Mouse (Mus musculus): ENCODE measurements around the gene Tenm2. TPM values are rescaled to one million over a fixed set of nuclear protein-coding genes. Genes with fewer than 3 reads are reported as not detected.

The Tenm2 gene
- polyA plus RNA-seq, 1 experiment from 2014 or later: 0.28 TPM

DNA sequence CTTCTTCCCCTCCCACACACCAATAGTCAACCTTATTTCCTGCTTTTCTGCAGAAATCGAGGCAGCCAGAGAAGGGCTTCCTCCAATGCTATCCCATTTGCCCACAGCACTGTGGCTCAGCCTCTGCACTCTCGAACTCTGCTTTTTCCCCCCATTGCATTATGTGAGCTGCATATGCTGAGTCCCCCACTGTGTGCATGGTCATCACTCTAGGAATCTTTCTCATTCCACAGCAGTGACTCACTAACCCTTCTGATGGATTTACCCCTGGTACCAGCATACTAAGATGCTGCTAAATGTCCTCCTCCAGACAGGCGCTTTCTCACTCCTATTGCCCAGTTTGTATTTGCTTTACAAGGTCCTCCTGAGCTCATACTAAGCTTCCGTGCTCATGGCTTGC lies 1222.6 kb downstream of the Tenm2 start:
- no peaks in the 10 kb centered on the region for H3K4me1 ChIP-seq (ENCODE audit: insufficient read depth)
- no peaks in the 10 kb centered on the region for H3K9me3 ChIP-seq (ENCODE audit: low read depth, low read length)
- H3K4me2 ChIP-seq: no peak overlapping the region
- H3K36me3 ChIP-seq (ENCODE audit: insufficient read depth): no peaks in the 10 kb centered on the region
- H3K27me3 ChIP-seq (ENCODE audit: insufficient read depth, low read length): no peaks in the 10 kb centered on the region
- no peak for ATAC-seq (ENCODE audit: insufficient read depth)
- no peak overlapping the region for H3K4me3 ChIP-seq (ENCODE audit: low read depth, low read length)
- no peak overlapping the region for H3K9ac ChIP-seq
- H3K27ac ChIP-seq (ENCODE audit: low read depth): no peak overlapping the region
- 65% methylated on average over 4 of the region's 4 CpGs for WGBS
- TF ChIP-seq CTCF (IDR thresholded peaks at IDR 0.05; ENCODE audit: low read depth): no peak
- DNase-seq: no peak

DNA sequence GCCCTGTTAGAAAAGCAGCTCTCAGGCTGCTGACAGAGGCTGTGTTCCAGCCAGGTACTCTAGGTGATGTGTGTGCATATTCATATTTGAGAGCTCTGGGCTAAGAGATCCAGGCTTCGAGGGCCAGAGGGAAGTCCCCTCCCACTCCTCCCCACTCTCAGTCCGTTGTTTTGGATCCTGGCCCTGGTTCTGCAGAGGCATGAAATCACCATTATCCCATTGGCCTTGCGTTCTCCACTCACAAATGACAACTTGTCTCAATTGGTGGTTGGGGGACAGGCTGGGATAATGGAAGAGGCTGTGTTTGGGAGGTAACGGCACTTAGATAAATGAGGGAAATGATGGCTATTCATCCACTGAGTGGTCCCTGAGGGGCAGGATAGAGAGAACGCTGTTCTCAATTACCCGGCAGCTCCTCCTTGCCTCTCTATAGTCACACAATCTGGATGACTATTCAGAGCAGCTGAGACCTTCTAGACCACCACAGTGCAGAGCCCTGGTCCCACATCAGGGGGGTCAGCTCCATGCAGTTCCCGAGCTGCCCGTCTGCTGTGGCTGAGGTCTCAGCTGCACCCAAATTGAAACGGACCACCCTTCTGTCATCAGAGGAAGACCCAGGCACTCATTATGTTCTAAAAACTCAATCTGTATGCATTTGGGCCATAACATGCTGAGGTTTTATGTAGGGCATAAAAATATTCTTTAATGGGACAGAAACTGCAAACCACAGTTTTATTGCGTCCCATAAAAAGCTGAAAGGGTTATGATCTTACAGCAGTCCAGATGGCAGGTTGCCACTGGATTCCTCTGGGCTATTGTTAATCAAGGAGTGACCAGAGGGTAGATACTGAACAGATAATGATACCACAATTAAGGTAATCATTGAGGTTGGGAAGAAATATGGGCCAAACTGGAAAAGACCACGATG lies 1226.2 kb downstream of the Tenm2 start:
- Histone ChIP-seq H3K36me3 (ENCODE audit: insufficient read depth) (no peaks in the 10 kb centered on the region), H3K4me3 (ENCODE audit: low read depth, low read length) (no peak overlapping the region), H3K4me2 (no peak overlapping the region), H3K4me1 (ENCODE audit: insufficient read depth) (no peaks in the 10 kb centered on the region), H3K27ac (ENCODE audit: low read depth) (no peak overlapping the region), H3K9me3 (ENCODE audit: low read depth, low read length) (no peaks in the 10 kb centered on the region), H3K27me3 (ENCODE audit: insufficient read depth, low read length) (no peaks in the 10 kb centered on the region), H3K9ac (no peak overlapping the region)
- no peak for TF ChIP-seq CTCF (IDR thresholded peaks at IDR 0.05; ENCODE audit: low read depth)
- no peak for DNase-seq
- WGBS: 75% methylated on average over 11 of the region's 11 CpGs
- ATAC-seq (ENCODE audit: insufficient read depth): no peak

- Histone ChIP-seq H3K27ac (ENCODE audit: low read depth) (no peak overlapping the region), H3K27me3 (ENCODE audit: insufficient read depth, low read length) (0 out of 2 replicates have a peak, but pooled peaks cover 12% of the 10 kb centered on the region), H3K4me2 (no peak overlapping the region), H3K9ac (no peak overlapping the region), H3K36me3 (ENCODE audit: insufficient read depth) (no peaks in the 10 kb centered on the region), H3K9me3 (ENCODE audit: low read depth, low read length) (no peaks in the 10 kb centered on the region), H3K4me1 (ENCODE audit: insufficient read depth) (no peaks in the 10 kb centered on the region), H3K4me3 (ENCODE audit: low read depth, low read length) (no peak overlapping the region)
- DNase-seq (peak; percentile 21), ATAC-seq (ENCODE audit: insufficient read depth) (no peak)
- peak; percentile 26; the same call in 1 of the 2 replicates for TF ChIP-seq CTCF (IDR thresholded peaks at IDR 0.05; ENCODE audit: low read depth)
- 47% methylated on average over 4 of the region's 4 CpGs for WGBS
Observed at GRCm38 (mm10) chr11:36002900-36003299, 1232.9 kb downstream of the Tenm2 start.

DNA sequence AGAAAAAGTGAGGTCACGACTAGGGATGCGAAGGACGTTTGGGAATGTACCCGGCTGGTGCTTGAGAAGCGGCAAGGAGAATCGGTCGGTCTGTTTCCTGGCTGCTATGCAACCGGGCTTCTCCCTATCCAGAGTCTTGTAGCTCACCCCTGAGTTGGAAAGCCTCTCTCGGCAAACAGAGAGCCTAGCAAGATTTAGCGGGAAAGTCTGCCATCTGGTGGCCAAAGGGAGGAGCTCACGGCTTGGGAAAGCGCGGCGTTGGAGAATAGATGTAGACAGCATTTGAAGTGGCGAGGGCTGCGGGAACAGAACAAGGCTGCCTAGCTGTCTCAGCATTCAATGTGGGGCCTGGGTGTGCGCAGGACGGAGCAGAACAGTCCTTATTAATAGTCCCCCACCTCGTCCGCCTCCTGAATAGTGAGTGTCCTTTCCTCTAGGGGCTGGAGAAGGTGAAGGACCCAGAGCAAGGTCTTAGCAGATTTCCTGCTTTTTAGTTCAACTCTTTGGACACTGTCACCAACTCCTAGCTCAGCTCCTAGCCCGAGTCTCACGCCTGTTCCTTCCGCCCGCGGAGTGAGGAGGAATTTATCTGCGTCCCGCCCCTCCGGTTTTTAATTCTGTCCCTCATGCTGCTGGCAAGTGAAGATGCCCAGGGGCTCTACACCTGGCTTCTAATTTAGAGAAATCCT lies 1234.3 kb downstream of the Tenm2 start:
- Histone ChIP-seq H3K9ac (no peak overlapping the region), H3K27ac (ENCODE audit: low read depth) (0 out of 2 replicates have a peak overlapping the region, but pooled peaks have one; percentile 18), H3K4me1 (ENCODE audit: insufficient read depth) (no peaks in the 10 kb centered on the region), H3K27me3 (ENCODE audit: insufficient read depth, low read length) (0 out of 2 replicates have a peak, but pooled peaks cover 12% of the 10 kb centered on the region), H3K9me3 (ENCODE audit: low read depth, low read length) (no peaks in the 10 kb centered on the region), H3K36me3 (ENCODE audit: insufficient read depth) (no peaks in the 10 kb centered on the region), H3K4me2 (peak overlapping the region; percentile 60), H3K4me3 (ENCODE audit: low read depth, low read length) (peak overlapping the region; percentile 19; the same call in 1 of the 2 replicates)
- 6% methylated on average over 28 of the region's 28 CpGs for WGBS
- peak; percentile 90 for TF ChIP-seq CTCF (IDR thresholded peaks at IDR 0.05; ENCODE audit: low read depth)
- DNase-seq: peak; percentile 98
- ATAC-seq (ENCODE audit: insufficient read depth): peak; percentile 87

- no peak for TF ChIP-seq CTCF (IDR thresholded peaks at IDR 0.05; ENCODE audit: low read depth)
- Histone ChIP-seq H3K36me3 (ENCODE audit: insufficient read depth) (no peaks in the 10 kb centered on the region), H3K4me1 (ENCODE audit: insufficient read depth) (no peaks in the 10 kb centered on the region), H3K27ac (ENCODE audit: low read depth) (0 out of 2 replicates have a peak overlapping the region, but pooled peaks have one; percentile 18), H3K4me3 (ENCODE audit: low read depth, low read length) (peak overlapping the region; percentile 19; the same call in 1 of the 2 replicates), H3K4me2 (peak overlapping the region; percentile 60), H3K27me3 (ENCODE audit: insufficient read depth, low read length) (0 out of 2 replicates have a peak, but pooled peaks cover 12% of the 10 kb centered on the region), H3K9ac (no peak overlapping the region), H3K9me3 (ENCODE audit: low read depth, low read length) (no peaks in the 10 kb centered on the region)
- no peak for DNase-seq
- WGBS: 3% methylated on average over 10 of the region's 10 CpGs
- peak; percentile 30; the same call in 1 of the 2 replicates for ATAC-seq (ENCODE audit: insufficient read depth)
Observed at GRCm38 (mm10) chr11:36000585-36001281, 1235.0 kb downstream of the Tenm2 start.

- H3K4me2 ChIP-seq: no peak overlapping the region
- 0 out of 2 replicates have a peak, but pooled peaks cover 12% of the 10 kb centered on the region for H3K27me3 ChIP-seq (ENCODE audit: insufficient read depth, low read length)
- H3K9ac ChIP-seq: no peak overlapping the region
- TF ChIP-seq CTCF (IDR thresholded peaks at IDR 0.05; ENCODE audit: low read depth): no peak
- 22% methylated on average over 4 of the region's 4 CpGs for WGBS
- DNase-seq: no peak
- H3K27ac ChIP-seq (ENCODE audit: low read depth): no peak overlapping the region
- no peak overlapping the region for H3K4me3 ChIP-seq (ENCODE audit: low read depth, low read length)
- no peaks in the 10 kb centered on the region for H3K36me3 ChIP-seq (ENCODE audit: insufficient read depth)
- no peaks in the 10 kb centered on the region for H3K4me1 ChIP-seq (ENCODE audit: insufficient read depth)
- H3K9me3 ChIP-seq (ENCODE audit: low read depth, low read length): no peaks in the 10 kb centered on the region
- ATAC-seq (ENCODE audit: insufficient read depth): no peak
Observed at GRCm38 (mm10) chr11:36000038-36000437, 1235.7 kb downstream of the Tenm2 start.
